Mouse (Mus musculus) layer of hippocampus, adult 8-10 months (tissue): ENCODE measurements around the gene Dpyd. TPM values are rescaled to one million over a fixed set of nuclear protein-coding genes. Genes with fewer than 3 reads are reported as not detected.
A peak's percentile ranks its signal among the peaks of the same experiment; 100 is the strongest.

Experiments used
- DNase-seq, 2 experiments: peaks; one replicate each; pipeline ENCODE4 v3.0.0; 2022; ENCODE audit warnings: low spot score in 2 of 2
- total RNA-seq, 4 experiments: library from RNA; stranded (reverse); gene quantifications; 2 replicates each; pipeline ENCODE4 v1.2.4; 2022

The Dpyd gene
- total RNA-seq, 4 experiments from 2014 or later = 12.3 to 16.7 (median 15.2) TPM

GRCm38 (mm10) chr3:119333335-119334305 lies 771.7 kb downstream of the Dpyd start:
- peak; percentile 25 to 55 for DNase-seq

- peak; percentile 30 to 45 for DNase-seq
Observed at GRCm38 (mm10) chr3:119361555-119362385, 799.8 kb downstream of the Dpyd start.

- DNase-seq = no peak
Observed at GRCm38 (mm10) chr3:119362392-119362791, 800.5 kb downstream of the Dpyd start.

- no peak for DNase-seq
Observed at GRCm38 (mm10) chr3:119368931-119369330, 807.0 kb downstream of the Dpyd start.

GRCm38 (mm10) chr3:119381119-119381518 lies 819.2 kb downstream of the Dpyd start:
- no peak for DNase-seq

GRCm38 (mm10) chr3:119382395-119382794 lies 820.5 kb downstream of the Dpyd start:
- no peak for DNase-seq

- DNase-seq = peak in 1 of 2 experiments; percentile 14
Observed at GRCm38 (mm10) chr3:119387332-119388105, 825.6 kb downstream of the Dpyd start.

- no peak for DNase-seq
Observed at GRCm38 (mm10) chr3:119397205-119397604, 835.3 kb downstream of the Dpyd start.

- no peak for DNase-seq
Observed at GRCm38 (mm10) chr3:119402836-119403728, 841.2 kb downstream of the Dpyd start.

- peak in 1 of 2 experiments; percentile 16 for DNase-seq
Observed at GRCm38 (mm10) chr3:119419087-119419709, 857.3 kb downstream of the Dpyd start.

- DNase-seq = no peak
Observed at GRCm38 (mm10) chr3:119419745-119420144, 857.8 kb downstream of the Dpyd start.

- peak in 1 of 2 experiments; percentile 11 for DNase-seq
Observed at GRCm38 (mm10) chr3:119431339-119431738, 869.4 kb downstream of the Dpyd start.

GRCm38 (mm10) chr3:119431757-119432156 lies 869.8 kb downstream of the Dpyd start:
- DNase-seq = no peak

- no peak for DNase-seq
Observed at GRCm38 (mm10) chr3:119447559-119447958, 885.6 kb downstream of the Dpyd start.

GRCm38 (mm10) chr3:119464073-119464472 lies 902.1 kb downstream of the Dpyd start:
- DNase-seq = no peak

GRCm38 (mm10) chr3:119464479-119464878 lies 902.5 kb downstream of the Dpyd start:
- DNase-seq = no peak

- no peak for DNase-seq
Observed at GRCm38 (mm10) chr3:119467723-119468122, 905.8 kb downstream of the Dpyd start.
